Mouse (Mus musculus): Measurements from ENCODE around the gene Pou6f1. TPM values are rescaled to one million over a fixed set of nuclear protein-coding genes. Genes with fewer than 3 reads are reported as not detected.
A peak's percentile ranks its signal among the peaks of the same experiment; 100 is the strongest.
"Not testable (repeated sequence)": the region's sequence is repeated elsewhere in the genome, so short reads cannot be mapped to it uniquely, and the experiment has no call there.

Gene Pou6f1
- polyA plus RNA-seq, 1 experiment from 2014 or later, result 12.3 TPM

DNA sequence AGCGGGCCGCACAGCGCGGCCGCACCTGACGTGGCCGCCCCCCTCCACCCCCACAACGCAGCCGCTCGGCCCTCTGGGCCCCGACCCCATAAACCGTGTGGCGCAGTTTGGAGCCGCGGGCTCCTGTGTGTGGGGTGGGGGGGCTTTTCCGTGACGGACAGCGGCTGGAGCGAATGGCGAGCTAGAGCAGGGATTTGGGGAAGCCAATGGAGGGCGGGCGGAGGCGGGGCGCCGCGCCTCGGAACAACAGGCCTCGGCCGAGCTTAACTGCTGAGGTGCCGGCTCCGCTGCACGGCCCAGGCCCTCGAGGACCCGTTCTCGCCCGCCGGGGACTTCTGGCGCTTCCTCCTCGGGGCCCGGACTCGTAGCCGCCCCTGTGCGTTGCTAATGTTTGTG lies 16.0 kb upstream of the Pou6f1 start:
- Histone ChIP-seq H3K36me3 (peaks cover 31% of the 10 kb centered on the region), H3K27me3 (no peaks in the 10 kb centered on the region), H3K27ac (replicated peaks) (peak overlapping the region; percentile 99), H3K4me1 (peaks cover 23% of the 10 kb centered on the region), H3K9ac (peak overlapping the region; percentile 84), H3K4me3 (replicated peaks) (peak overlapping the region; percentile 97), H3K4me2 (replicated peaks) (peak overlapping the region; percentile 82), H3K9me3 (replicated peaks) (no peaks in the 10 kb centered on the region)
- peak; percentile 84 for ATAC-seq (ENCODE audit: insufficient number of reproducible peaks, low FRiP score, low TSS enrichment, low read depth)
- under 1% methylated on average over 41 of the region's 43 CpGs for WGBS

DNA sequence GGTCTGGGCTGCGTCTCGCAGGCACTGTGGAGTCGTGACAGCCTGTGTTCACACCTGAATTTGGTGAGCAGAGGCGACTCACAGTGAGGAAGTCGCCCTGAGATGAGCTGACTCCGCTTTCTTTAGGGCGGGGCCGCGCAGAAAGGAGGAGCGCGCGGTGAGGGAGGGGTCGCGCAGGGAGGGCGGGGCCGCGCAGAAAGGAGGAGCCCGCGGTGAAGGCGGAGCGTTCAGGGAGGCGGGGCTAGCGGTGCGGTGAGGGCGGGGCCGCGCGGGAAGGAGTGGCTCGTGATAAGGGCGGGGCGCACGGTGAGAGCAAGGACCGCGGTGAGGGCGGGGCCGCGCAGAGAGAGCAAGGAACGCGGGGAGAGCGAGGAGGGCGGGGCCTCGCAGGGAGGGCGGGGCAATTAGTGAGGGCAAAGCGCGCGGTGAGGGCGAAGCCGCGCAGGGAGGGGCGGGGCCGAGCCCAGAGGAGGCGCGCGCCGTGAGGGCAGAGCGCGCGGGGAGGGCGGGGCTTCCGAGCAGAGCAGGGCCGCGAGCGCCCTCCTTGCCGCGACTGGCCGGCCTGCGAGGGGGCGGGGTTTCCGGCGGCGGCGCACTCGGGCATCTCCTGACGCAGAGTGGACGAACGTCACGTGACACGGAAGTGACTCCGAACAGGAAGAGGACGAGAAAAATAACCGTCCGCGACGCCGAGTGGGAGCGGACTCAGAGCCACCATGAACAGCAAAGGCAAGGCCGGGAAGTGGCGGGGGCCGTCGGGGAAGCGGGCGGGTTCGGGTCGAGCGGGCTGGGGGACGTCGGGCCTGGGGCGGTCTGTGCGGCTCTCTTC lies 15.4 kb upstream of the Pou6f1 start, which contains the start of gene Dazap2:
Gene Dazap2, plus strand, starts transcription at position 354 of the 829 bp plus-strand sequence.
- Histone ChIP-seq H3K4me3 (replicated peaks) (peak within 1 kb of the TSS; percentile 97), H3K36me3 (peaks cover 25% of the 10 kb centered on the region), H3K4me2 (replicated peaks) (peak within 1 kb of the TSS; percentile 87), H3K27ac (replicated peaks) (peak within 1 kb of the TSS; percentile 99), H3K27me3 (no peaks in the 10 kb centered on the region), H3K4me1 (peaks cover 23% of the 10 kb centered on the region), H3K9me3 (replicated peaks) (no peaks in the 10 kb centered on the region), H3K9ac (peak within 1 kb of the TSS; percentile 84)
- WGBS, result under 1% methylated on average over 85 of the region's 99 CpGs
- ATAC-seq (ENCODE audit: insufficient number of reproducible peaks, low FRiP score, low TSS enrichment, low read depth), result peak; percentile 91

- ATAC-seq (ENCODE audit: insufficient number of reproducible peaks, low FRiP score, low TSS enrichment, low read depth), result peak; percentile 11
- H3K4me1 ChIP-seq, result peaks cover 23% of the 10 kb centered on the region
- peaks cover 17% of the 10 kb centered on the region for H3K36me3 ChIP-seq
- H3K27me3 ChIP-seq, result no peaks in the 10 kb centered on the region
- no peaks in the 10 kb centered on the region for H3K9me3 ChIP-seq (replicated peaks)
- H3K27ac ChIP-seq (replicated peaks), result peak overlapping the region; percentile 63
- peak overlapping the region; percentile 87 for H3K4me2 ChIP-seq (replicated peaks)
- WGBS, result 11% methylated on average over 43 of the region's 43 CpGs
- peak overlapping the region; percentile 42 for H3K9ac ChIP-seq
- H3K4me3 ChIP-seq (replicated peaks), result peak overlapping the region; percentile 97
These were observed 14.6 kb upstream of the Pou6f1 start for GRCm38 (mm10) chr15:100614218-100614995.

- Histone ChIP-seq H3K27me3 (no peaks in the 10 kb centered on the region), H3K27ac (replicated peaks) (0 out of 2 replicates have a peak overlapping the region, but pooled peaks have one; percentile 8), H3K4me3 (replicated peaks) (peak overlapping the region; percentile 13; the same call in 1 of the 2 replicates), H3K4me2 (replicated peaks) (peak overlapping the region; percentile 42), H3K36me3 (peaks cover 9% of the 10 kb centered on the region), H3K4me1 (peaks cover 23% of the 10 kb centered on the region), H3K9ac (no peak overlapping the region), H3K9me3 (replicated peaks) (no peaks in the 10 kb centered on the region)
- WGBS, result 7% methylated on average over 16 of the region's 16 CpGs
- ATAC-seq (ENCODE audit: insufficient number of reproducible peaks, low FRiP score, low TSS enrichment, low read depth), result no peak
These were observed 13.8 kb upstream of the Pou6f1 start for GRCm38 (mm10) chr15:100613584-100613983.

- H3K9ac ChIP-seq, result no peak overlapping the region
- 74% methylated on average over 2 of the region's 2 CpGs for WGBS
- no peak overlapping the region for H3K27ac ChIP-seq (replicated peaks)
These were observed 12.6 kb upstream of the Pou6f1 start for GRCm38 (mm10) chr15:100612432-100612831.

DNA sequence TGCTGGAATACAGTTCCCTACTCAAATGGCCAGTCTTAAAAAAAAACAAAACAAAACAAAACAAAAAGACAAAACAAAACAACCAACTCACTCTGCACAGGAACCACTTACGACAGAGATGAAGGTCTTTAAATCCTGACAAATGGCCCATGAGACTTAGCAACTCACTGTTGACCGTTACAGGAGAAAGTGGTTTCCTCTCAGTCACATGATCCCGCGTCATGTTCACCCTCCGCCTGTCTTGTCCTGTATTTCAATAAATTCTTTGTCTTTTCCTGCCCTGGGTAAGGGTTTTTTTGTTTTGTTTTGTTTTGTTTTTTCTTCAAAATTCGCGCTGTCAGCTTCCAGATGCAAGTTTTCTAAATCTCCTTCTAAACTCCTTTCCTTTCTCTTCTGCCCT lies 12.2 kb upstream of the Pou6f1 start:
- H3K36me3 ChIP-seq, result no peaks in the 10 kb centered on the region
- H3K4me2 ChIP-seq (replicated peaks), result no peak overlapping the region
- no peak for ATAC-seq (ENCODE audit: insufficient number of reproducible peaks, low FRiP score, low TSS enrichment, low read depth)
- H3K4me3 ChIP-seq (replicated peaks), result no peak overlapping the region
- peaks cover 21% of the 10 kb centered on the region for H3K4me1 ChIP-seq
- H3K9ac ChIP-seq, result no peak overlapping the region
- H3K27me3 ChIP-seq, result no peaks in the 10 kb centered on the region
- no peak overlapping the region for H3K27ac ChIP-seq (replicated peaks)
- WGBS, result 76% methylated on average over 7 of the region's 7 CpGs
- H3K9me3 ChIP-seq (replicated peaks), result no peaks in the 10 kb centered on the region

More at GRCm38 (mm10) chr15:100612432-100612831, 12.6 kb upstream of the Pou6f1 start:
- no peaks in the 10 kb centered on the region for H3K9me3 ChIP-seq (replicated peaks)
- H3K4me2 ChIP-seq (replicated peaks), result no peak overlapping the region
- H3K4me1 ChIP-seq, result peaks cover 23% of the 10 kb centered on the region
- ATAC-seq (ENCODE audit: insufficient number of reproducible peaks, low FRiP score, low TSS enrichment, low read depth), result no peak
- no peaks in the 10 kb centered on the region; the same call in 1 of the 2 replicates for H3K36me3 ChIP-seq
- no peaks in the 10 kb centered on the region for H3K27me3 ChIP-seq
- H3K4me3 ChIP-seq (replicated peaks), result no peak overlapping the region

DNA sequence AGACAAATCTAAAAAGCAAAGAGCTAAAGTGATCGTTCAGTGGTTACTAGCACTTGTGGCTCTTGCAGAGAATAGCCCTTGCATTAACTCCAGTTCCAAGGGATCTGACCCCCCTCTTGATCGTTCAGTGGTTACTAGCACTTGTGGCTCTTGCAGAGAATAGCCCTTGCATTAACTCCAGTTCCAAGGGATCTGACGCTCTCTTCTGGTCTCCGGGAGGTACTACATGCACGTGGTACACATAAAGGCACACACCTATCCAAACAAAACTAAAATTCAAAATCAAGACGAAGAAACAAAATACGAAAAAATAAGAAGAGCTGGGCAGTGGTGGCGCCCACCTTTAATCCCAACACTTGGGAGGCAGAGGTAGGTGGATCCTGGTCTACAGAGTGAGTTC lies 6.9 kb upstream of the Pou6f1 start:
- H3K27me3 ChIP-seq; H3K4me2 ChIP-seq (replicated peaks); ATAC-seq (ENCODE audit: insufficient number of reproducible peaks, low FRiP score, low TSS enrichment, low read depth); H3K9me3 ChIP-seq (replicated peaks); H3K27ac ChIP-seq (replicated peaks); H3K9ac ChIP-seq; H3K4me1 ChIP-seq; H3K4me3 ChIP-seq (replicated peaks); H3K36me3 ChIP-seq: not testable (repeated sequence)
- WGBS, result 89% methylated on average over 8 of the region's 8 CpGs

DNA sequence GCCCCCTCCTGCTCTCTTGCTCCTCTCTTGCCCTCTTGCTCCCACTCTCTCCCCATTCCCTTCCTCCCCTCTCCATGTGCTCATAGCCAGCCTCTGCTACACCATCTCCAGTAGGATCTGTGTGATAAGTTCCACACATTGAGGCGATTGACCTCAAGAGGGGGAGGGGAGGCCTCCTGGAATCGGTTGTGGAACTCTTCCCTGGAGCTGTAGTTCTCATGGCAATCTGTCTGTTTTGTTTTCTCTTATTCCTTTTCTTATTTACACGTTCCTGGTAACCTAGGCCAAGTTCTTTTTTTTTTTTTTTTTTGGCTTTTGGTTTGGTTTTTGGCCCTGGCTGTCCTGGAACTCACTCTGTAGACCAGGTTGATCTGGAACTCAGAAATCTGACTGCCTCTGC lies 1.9 kb upstream of the Pou6f1 start:
- Histone ChIP-seq H3K4me3 (replicated peaks) (no peak overlapping the region), H3K4me1 (peaks cover 27% of the 10 kb centered on the region), H3K9ac (no peak overlapping the region), H3K27ac (replicated peaks) (no peak overlapping the region), H3K9me3 (replicated peaks) (no peaks in the 10 kb centered on the region), H3K36me3 (no peaks in the 10 kb centered on the region), H3K4me2 (replicated peaks) (no peak overlapping the region), H3K27me3 (peaks cover 9% of the 10 kb centered on the region)
- 47% methylated on average over 3 of the region's 3 CpGs for WGBS
- ATAC-seq (ENCODE audit: insufficient number of reproducible peaks, low FRiP score, low TSS enrichment, low read depth), result no peak

GRCm38 (mm10) chr15:100600696-100601272 lies 1.0 kb upstream of the Pou6f1 start:
- Histone ChIP-seq H3K4me1 (peaks cover 27% of the 10 kb centered on the region), H3K4me3 (replicated peaks) (peak overlapping the region; percentile 79), H3K9ac (no peak overlapping the region), H3K36me3 (no peaks in the 10 kb centered on the region), H3K9me3 (replicated peaks) (no peaks in the 10 kb centered on the region), H3K27ac (replicated peaks) (no peak overlapping the region), H3K4me2 (replicated peaks) (peak overlapping the region; percentile 97), H3K27me3 (peaks cover 9% of the 10 kb centered on the region)
- 22% methylated on average over 21 of the region's 21 CpGs for WGBS
- ATAC-seq (ENCODE audit: insufficient number of reproducible peaks, low FRiP score, low TSS enrichment, low read depth), result no peak

DNA sequence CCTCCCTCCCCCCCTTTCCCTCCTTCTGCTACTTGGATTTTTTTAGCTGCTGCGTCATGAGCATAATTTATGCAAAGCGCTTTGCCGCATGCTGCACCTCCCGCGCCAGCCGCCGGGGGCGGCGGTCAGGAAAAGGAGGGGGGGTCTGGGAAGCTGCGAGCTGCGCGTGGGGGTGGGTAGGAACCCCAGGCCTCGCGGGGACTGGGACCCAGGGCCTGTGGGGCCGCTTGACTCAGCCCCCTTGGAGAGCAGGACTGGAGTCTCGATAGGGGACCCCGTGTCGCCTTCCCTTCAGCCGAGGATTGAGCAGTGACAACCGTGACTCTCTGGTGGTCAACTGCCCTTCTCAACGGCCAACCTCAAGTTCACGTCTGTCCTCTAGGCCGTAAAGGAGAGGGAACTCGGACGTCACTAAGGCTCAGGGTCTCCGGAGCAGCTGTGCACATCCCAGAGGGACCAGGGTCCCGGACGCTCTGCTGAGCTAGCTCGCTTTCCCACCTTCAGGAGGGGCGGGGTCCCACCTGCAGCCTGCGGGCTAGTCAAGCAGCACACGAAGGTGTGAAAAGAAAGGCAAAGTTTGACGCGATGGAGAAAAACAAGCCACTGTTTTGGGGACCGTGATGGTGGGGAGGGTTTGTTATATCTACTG lies 387 bp upstream of the Pou6f1 start:
- Histone ChIP-seq H3K4me2 (replicated peaks) (peak overlapping the region; percentile 97), H3K27ac (replicated peaks) (peak overlapping the region; percentile 56), H3K36me3 (no peaks in the 10 kb centered on the region), H3K27me3 (peaks cover 9% of the 10 kb centered on the region), H3K4me3 (replicated peaks) (peak overlapping the region; percentile 79), H3K4me1 (peaks cover 24% of the 10 kb centered on the region), H3K9ac (peak overlapping the region; percentile 71), H3K9me3 (replicated peaks) (no peaks in the 10 kb centered on the region)
- WGBS, result 2% methylated on average over 32 of the region's 35 CpGs
- peak; percentile 64; the same call in 1 of the 2 replicates for ATAC-seq (ENCODE audit: insufficient number of reproducible peaks, low FRiP score, low TSS enrichment, low read depth)

All from embryonic facial prominence, embryonic 15.5 days (tissue).